Mouse (Mus musculus): ENCODE measurements around the gene Galp. TPM values are rescaled to one million over a fixed set of nuclear protein-coding genes. Genes with fewer than 3 reads are reported as not detected.
A peak's percentile ranks its signal among the peaks of the same experiment; 100 is the strongest.
"Not testable (repeated sequence)": the region's sequence is repeated elsewhere in the genome, so short reads cannot be mapped to it uniquely, and the experiment has no call there.

Gene Galp
- total RNA-seq, 2 experiments from 2014 or later: not detected

DNA sequence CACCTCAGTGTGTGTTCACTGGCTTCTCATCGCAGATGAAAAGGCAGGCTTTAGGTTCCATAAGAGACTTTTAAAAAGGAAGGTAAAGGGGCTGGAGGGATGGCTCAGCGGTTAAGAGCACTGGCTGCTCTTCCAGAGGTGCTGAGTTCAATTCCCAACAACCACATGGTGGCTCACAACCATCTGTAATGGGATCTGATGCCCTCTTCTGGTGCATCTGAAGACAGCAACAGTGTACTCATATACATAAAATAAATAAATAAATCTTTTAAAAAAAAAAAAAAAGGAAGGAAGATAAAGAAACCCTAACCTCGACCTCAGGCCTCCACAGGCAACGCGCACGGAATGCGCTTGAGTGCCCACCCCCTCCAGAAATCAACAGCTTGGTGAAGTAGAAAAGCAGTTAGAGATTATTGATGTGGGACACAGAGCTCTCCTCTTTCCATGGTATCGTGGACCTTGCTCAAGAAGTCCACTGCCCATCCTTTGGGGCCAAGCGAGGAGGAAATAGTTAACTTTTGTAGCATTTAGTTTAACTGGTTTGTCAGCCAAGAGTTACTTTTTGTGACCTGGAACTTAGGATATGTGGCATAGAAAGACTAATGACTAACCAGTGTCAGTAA is 22.4 kb upstream of the Galp start:
- not testable (repeated sequence) for ATAC-seq (replicated peaks; ENCODE audit: poor library complexity)

DNA sequence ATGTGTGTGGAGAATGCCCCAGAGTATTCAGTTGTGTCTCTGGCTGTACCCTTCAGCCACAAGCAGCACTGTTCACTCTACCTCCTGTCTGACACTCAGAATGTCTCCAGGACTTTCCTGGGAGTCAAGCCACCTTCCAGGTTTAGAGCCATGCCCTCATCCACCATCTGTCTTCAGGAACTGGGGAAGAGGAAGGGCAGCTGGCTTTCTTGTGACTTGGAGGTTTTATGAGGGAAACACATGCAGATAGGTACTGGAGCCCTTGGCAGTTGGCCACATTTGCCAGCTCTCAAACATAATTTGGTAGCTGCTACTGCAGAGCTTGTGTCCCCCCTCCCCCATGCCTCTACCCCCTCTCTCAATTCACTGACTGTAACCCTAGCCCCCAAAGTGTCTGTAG is 17.9 kb upstream of the Galp start:
- no peak for ATAC-seq (replicated peaks; ENCODE audit: poor library complexity)

DNA sequence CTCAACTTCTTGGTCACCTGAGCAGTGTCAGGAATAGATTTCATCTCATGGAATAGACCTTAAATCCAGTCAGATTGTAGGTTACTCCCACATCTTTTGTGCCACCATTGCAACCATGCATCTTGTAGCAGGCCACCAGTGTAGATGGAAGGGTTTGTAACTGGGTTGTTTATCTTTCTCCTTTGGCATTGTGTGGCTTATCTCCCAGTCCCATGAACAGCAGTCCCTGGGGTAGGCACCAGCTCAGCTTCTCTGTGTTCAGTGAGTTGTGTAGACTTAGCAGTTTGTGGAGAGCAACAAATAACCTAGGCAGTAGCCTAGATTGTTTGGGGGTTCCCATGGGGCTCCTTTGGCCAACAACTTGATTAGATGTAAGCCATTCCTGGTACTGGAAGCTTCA is 14.0 kb upstream of the Galp start:
- ATAC-seq (replicated peaks; ENCODE audit: poor library complexity): peak; percentile 62

DNA sequence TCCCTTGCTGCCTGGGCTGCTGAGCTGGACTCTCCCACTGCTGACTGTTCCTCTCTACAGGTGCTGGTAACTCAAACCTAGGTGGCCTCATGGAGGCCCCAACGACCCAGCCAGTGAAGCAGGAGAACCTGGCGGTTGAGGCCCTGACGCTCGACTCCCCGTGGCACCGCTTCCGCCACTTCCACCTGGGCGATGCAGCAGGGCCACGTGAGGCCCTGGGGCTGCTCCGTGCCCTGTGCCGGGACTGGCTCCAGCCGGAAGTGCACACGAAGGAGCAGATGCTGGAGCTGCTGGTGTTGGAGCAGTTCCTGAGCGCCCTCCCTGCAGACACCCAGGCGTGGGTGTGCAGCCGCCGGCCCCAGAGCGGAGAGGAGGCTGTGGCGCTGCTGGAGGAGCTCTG is 13.1 kb upstream of the Galp start:
- no peak for ATAC-seq (replicated peaks; ENCODE audit: poor library complexity)

DNA sequence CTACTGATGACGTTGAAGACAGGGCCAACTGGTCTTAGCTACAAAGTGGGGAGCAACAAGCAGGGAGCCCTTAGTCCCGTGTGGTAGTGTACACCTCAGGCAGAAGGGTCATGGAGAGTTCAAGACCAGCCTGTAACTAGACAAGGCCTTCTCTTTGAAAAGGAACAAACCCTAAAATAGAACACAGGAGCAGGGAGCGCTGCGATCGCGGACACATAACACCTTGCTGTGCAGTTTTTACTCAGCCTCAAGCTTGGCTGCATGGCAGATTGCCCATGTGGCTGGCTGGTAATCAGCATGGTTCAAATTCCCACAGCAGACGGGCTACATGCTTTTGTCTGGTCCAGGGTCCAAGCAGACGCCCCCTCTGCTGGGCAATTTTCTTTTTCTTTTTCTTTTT is 12.4 kb upstream of the Galp start:
- ATAC-seq (replicated peaks; ENCODE audit: poor library complexity): no peak

DNA sequence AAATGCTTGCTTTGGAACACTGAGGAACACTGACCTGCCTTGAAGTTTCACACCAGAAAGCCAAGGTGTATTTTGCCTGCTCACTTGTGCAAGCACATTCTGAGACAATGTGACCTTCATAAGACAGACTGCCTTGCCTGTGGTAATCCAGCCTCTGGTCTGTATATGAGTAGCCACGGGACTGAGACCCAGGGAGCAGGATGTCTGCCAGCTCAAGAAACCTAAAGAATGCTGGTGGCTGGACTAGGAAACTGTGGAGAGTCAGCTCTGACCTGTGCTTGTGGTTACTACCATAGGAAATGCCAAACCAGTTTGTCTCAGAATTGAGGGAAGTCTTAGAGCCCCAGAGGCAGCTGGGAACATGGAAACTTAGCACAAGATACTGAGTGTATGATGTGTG is 11.5 kb upstream of the Galp start:
- ATAC-seq (replicated peaks; ENCODE audit: poor library complexity): no peak

DNA sequence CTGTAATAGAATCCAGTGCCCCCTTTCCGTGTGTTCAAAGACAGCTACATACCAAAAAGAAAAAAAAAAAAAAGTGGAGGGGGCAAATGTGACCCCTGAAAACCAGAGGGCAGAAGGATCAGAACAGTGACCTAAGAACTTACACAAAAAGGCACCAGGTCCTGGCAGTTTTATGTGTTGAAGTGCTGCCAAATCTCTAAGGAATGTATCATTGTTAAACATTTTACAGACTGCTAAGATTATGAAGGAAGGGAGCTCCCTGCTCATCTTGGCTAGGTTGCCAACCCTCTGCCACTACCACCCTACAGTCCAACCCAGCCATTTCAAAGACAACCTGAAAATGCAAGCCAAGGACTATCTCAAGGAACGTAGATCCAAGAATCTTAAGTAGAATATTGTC is 10.7 kb upstream of the Galp start:
- ATAC-seq (replicated peaks; ENCODE audit: poor library complexity): no peak

DNA sequence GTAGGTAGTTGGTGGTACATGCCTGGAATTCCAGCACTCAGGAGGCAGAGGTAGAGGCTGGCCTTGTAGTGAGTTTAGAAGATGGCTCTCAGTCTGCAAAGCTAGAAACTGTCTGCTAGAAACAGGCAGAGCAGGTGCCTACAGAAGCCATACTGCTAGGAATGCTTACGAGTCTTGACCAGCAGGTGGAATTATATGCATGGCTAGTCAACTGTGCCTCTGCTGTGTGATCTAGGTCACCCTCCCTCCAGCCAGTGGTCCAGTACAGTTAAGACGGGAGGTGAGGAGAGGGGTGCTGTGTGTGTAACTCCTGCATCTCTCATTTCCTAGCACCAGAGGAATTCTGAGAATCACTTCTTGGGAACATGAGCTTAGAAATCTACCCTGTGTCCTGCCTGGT is 10.1 kb upstream of the Galp start:
- ATAC-seq (replicated peaks; ENCODE audit: poor library complexity): no peak

DNA sequence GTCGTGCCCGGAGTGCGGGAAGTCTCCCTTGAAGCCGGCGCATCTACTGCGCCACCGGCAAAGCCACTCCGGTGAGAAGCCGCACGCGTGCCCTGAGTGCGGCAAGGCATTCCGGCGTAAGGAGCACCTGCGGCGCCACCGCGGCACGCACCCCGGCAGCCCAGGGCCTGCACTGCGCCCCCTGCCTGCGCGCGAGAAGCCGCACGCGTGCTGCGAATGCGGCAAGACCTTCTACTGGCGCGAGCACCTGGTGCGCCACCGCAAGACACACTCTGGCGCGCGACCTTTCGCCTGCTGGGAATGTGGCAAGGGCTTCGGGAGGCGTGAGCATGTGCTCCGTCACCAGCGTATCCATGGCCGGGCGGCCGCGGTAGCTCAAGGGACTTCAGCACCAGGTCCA is 7.3 kb upstream of the Galp start:
- no peak for ATAC-seq (replicated peaks; ENCODE audit: poor library complexity)

DNA sequence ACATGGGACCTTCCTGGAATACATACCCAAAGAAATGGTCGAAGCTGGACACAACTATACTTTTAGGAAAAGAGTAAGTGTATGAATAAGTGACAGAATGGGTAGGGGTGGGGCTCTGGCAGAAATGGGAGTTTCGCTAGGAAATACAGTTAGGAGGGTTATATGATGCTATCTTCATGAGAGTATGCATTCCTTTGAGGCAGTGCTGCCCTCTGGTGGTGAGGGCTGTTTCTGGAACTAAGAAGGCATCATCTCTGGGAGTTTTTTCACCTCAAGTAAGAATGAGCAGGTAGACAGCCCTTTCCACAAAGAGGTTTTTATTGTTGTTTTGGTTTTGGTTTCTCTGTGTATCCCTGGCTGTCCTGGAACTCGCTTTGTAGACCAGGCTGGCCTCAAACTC is 5.5 kb upstream of the Galp start:
- ATAC-seq (replicated peaks; ENCODE audit: poor library complexity): peak; percentile 80

DNA sequence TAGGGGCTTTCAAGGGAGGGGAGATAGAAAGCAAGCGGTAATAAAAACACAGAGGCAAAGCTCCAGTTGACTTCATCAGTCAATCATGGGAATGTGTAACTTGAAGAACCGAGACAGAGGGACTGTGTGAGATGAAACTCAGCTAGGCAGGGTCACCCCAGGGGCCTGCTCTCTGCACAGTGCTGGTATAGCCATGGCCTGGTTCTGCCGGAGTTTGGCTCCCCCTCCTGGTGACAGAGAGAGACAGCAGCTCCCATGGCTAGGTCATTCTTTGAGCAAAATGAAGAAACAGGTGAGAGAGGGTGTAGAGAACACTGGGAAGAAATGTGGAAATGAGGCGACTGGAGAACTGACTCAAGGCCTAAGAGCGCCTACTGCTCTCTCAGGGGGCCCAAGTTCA is 2.8 kb upstream of the Galp start:
- ATAC-seq (replicated peaks; ENCODE audit: poor library complexity): peak; percentile 81

DNA sequence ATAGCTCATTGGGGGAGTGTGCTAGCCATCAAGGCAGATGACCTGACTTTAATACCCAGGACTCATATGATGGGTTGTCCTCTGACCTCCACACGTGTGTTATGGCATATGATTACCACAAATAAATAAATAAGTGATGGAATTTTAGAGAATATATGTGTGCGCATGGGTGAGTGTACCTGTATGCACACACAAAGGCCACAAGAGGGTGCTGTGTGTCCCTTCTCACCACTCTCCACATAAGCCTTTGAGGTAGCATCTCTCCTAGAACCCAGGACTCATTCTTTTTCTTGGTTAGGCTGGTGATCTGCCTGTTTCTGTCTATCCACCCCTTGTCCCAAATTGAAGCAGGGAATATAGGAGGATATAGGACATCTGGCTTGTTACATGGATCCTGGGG is 1.1 kb upstream of the Galp start:
- peak; percentile 56 for ATAC-seq (replicated peaks; ENCODE audit: poor library complexity)

DNA sequence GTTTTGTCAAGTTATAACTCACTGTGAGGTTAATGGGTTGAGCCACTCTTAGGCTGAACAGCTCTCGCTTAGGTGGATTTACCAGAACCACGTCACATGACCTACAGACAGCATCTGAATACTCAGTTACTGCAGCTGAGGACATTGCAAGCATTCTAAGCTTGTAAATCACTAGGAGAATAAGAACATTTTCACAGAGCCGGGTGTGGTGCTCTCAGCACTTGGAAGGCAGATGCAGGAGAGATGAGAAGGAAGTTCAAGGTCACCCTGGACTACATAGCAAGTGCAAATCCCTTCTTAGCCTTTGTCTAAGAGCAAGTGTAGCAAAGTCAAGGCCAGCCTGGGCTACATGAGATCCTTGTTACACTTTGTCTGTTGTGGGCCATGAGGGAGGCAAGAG is 7.3 kb downstream of the Galp start:
- no peak for ATAC-seq (replicated peaks; ENCODE audit: poor library complexity)

DNA sequence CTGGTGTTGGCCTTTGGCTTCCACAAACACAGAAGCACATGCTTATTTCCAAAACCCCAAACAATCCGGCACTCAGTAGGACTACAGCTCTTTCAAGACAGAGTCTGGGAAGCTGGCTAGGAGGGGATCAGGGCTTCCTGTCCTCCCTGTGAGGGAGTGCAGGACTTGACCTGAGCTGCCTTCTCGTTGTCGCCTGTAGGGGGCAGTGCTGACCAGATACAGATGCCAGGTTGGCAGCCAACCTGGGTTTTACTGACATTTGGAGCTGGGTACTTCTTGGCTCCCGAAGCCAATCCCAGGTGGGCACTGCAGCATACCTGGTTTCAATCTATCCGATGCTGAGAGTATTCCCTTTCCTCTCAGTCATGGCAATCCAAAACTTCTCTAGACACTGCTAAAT is 16.3 kb downstream of the Galp start:
- peak; percentile 79 for ATAC-seq (replicated peaks; ENCODE audit: poor library complexity)

DNA sequence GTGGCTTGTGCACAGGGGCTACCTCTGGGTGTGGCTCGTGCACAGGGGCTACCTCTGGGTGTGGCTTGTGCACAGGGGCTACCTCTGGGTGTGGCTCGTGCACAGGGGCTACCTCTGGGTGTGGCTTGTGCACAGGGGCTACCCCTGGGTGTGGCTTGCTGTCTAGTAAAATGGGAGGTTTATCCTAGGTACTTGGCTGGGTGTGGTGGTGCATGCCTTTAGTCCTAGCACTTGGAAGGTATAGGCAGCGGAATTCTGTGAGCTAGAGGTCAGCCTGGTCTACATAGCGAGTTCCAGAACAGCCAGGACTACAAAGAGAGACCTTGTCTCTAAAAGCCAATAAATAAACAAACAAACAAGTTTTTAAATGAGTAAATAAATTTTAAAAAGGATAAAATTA is 17.8 kb downstream of the Galp start:
- ATAC-seq (replicated peaks; ENCODE audit: poor library complexity): not testable (repeated sequence)

DNA sequence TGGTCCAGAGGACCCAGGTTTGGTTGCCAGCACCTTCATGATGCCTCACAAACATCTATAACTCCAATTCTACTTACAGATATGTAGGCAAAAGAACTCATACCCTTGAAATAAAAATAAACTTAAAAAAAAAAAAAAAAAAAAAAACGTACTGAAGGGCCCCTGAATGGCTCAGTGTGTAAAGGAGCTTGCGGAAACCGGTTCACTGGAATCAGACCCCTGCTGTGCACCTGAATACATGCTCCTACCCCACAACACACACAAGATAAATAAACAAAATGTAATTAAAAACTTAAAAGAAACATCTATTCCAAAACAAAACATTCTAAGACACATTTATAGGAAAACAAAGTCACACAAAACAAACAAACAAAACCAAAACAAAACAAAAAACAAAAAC is 23.3 kb downstream of the Galp start:
- no peak for ATAC-seq (replicated peaks; ENCODE audit: poor library complexity)

DNA sequence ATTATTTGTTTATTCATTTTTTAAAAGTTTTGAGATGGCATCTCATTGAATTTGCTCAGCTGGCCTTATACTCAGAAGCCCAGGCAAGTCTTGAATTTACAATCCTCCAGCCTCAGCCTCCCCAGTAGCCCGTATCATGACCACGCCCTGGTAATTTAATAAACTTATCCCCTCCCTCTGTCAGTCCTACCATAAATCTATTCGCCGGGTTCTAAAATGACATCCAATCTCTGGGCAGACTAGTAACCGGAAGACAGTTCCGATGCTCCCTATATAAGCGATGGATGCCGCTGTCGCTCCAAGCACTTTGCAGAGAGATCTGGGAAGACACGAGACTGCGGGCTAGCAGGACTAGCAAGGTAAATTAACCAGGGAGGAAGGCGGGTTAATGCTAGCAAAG is 25.1 kb downstream of the Galp start, which contains the start of gene Zscan5b:
Gene Zscan5b (plus strand): TSS at position 301 of the 400 bp plus-strand sequence.
- no peak for ATAC-seq (replicated peaks; ENCODE audit: poor library complexity)

DNA sequence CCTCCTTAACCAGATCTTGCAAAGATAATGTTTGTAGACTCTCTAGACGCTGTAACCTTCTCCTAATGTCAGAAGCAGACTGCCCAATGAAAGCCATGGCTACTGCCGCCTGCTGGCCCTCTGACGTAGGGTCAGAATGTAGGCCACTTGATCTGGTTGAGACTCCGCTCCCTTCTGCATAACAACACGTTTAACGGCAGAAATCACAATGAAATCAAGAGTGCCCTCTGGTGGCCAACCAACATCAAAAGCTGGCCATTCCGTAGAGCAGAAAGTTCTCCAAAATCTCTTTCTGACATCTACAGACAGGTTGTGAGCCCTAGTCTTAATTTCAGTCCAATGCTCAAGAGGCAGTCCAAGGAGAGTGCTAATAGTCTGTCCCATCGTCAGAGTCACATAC is 31.6 kb downstream of the Galp start:
- not testable (repeated sequence) for ATAC-seq (replicated peaks; ENCODE audit: poor library complexity)

DNA sequence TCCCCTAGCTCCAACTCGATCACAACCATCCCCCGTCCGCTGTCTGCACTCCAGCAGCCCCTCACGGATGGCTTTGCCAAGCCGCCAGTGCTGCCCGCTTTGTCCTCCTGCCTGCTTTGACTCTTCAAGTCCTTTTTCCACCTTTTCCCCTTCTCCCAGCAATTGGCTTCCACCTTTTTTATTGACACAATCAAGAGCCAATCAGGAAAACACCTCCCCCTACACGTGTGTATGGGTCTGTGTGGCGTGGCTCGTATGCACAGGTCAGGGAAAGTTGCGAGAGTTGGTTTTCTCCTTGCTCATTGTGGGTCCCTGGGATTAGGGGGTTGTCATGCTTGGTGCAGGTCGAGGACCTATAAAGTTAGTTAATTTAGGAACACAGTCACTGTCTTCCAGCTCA is 42.9 kb downstream of the Galp start:
- no peak for ATAC-seq (replicated peaks; ENCODE audit: poor library complexity)

DNA sequence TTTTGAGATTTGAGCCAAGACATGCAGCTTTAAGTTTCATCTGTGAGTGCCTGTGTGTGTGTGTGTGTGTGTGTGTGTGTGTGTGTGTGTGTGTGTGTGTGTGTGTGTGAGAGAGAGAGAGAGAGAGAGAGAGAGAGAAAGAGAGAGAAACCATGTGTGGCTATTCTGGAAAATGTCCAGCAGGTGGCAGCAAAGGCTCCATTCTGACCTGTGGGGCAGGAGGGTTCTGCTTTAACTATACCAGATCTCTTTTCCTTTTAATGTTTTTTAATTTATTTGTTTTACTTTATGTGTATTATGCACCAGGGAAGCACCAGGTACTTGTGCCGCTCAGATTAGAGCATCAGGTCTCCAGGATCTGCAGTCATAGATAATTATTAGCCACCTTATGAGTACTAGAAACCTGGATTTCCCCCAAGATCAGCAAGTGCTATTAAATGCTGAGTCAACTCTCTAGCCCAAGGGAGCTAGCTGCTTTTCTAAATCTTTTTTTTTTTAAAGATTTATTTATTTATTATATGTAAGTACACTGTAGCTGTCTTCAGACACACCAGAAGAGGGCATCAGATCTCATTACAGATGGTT is 44.0 kb downstream of the Galp start:
- peak; percentile 94 for ATAC-seq (replicated peaks; ENCODE audit: poor library complexity)

DNA sequence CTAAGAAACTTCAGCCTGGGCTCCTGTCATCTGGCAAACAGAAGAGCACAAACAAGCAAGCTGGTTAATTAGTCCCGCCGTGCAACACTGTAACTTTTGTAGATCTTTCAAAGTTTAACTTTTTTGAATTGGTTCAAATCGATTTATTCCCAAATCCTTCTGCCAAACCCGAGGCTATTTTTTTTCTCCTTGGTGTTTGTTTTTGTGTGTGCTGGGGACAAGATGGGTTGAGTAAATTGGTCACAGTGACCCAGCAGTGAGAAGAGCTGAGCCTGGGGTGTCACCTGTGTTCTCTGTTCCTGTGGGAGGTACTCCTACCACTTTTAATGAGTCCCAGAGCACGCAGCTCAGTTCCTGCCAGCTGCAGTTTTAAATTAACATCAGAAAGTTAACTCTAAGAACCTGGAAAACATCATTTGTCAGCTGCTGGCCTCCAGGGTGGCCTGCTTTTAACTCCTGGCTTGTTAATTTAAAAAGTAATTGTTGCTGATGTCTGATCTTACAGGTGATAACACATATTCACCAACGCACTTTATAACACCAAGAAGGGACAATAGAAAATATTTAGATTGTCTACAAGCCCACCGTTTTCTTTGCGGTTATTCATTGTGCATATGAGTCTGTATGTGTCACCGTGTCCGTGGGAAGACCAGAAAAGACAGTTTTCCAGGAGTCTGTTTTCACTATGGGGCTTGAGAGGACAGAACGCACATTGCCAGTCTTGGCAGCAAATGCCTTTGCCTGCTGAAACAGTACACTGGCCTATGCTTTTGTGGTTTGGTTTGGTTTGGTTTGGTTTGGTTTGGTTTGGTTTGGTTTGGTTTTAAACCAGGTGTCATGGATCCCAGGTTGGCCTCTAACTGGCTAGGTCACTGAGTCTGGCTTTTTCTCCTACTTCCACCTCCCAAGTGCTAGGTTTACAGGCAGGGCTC is 47.7 kb downstream of the Galp start:
- no peak for ATAC-seq (replicated peaks; ENCODE audit: poor library complexity)

DNA sequence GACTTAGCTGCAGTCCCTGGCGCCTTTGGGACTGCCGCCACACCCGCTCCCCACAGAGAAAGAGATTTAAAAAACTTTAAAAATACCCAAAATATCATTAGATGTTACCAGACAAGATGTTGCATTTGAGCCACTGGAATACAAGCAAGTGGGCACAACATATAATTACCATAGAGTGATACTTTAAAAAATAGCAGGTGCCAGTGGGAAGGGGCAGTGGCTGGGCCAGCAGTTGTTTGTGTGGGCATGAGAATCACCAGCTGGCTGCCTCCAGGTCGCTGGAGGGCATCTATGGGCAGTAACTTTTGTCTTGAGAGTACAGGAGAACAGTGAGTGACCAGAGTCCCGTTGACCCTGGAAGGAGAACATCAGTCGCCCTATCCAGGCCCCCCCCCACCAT is 55.5 kb downstream of the Galp start, which contains the start of gene Epp13:
Gene Epp13 (plus strand): TSS at position 301 of the 400 bp plus-strand sequence.
- no peak for ATAC-seq (replicated peaks; ENCODE audit: poor library complexity)
